Mouse (Mus musculus) forebrain, embryonic 13.5 days (tissue): Measurements from ENCODE around the gene Spindoc. TPM values are rescaled to one million over a fixed set of nuclear protein-coding genes. Genes with fewer than 3 reads are reported as not detected.
A peak's percentile ranks its signal among the peaks of the same experiment; 100 is the strongest.

Experiments used
- microRNA-seq: library from miRNA; unstranded; fragments of <30 nt; microRNA quantifications from one replicate; pipeline ENCODE4, GENCODE M21; 2016
- polyA plus RNA-seq: library from polyadenylated mRNA; unstranded; fragments of >200 nt; fragmentation: Nextera tagmentation; extraction: Ambion mirVana; gene quantifications from 2 replicates; pipeline ENCODE4 v1.2.1, GENCODE M21; 2015

The Spindoc gene
- polyA plus RNA-seq, 1 experiment from 2014 or later = 47.5 TPM

Small RNA genes lying within 50 kb of the gene (microRNA-seq; reads per million reads assigned to microRNA genes)
- gene Mir6991 = 5.4 reads per million, percentile 15 among the genes with 10 or more reads in this experiment

Other genes starting within 250 kb of the Spindoc start
- gene Otub1, start 176.7 kb downstream of the Spindoc start, polyA plus RNA-seq = 242 and 249 TPM in 2 replicates
- gene Cox8a, start 165.4 kb downstream of the Spindoc start, polyA plus RNA-seq = 673 and 749 TPM in 2 replicates
- 71.1 and 80.5 TPM in 2 replicates for gene Naa40, start 141.8 kb downstream of the Spindoc start, polyA plus RNA-seq
- gene Rcor2, start 115.7 kb downstream of the Spindoc start, polyA plus RNA-seq = 58.1 and 60.6 TPM in 2 replicates
- gene Mark2, start 41.1 kb downstream of the Spindoc start, polyA plus RNA-seq = 38.3 and 39.0 TPM in 2 replicates
- gene 2700081O15Rik, start 34.6 kb upstream of the Spindoc start, polyA plus RNA-seq = 16.7 and 18.2 TPM in 2 replicates
- 395 and 428 TPM in 2 replicates for gene Rtn3, start 100.3 kb upstream of the Spindoc start, polyA plus RNA-seq
- gene Atl3, start 111.0 kb upstream of the Spindoc start, polyA plus RNA-seq = 6.8 and 8.3 TPM in 2 replicates
- 5.8 and 6.6 TPM in 2 replicates for gene Pla2g16, start 174.5 kb upstream of the Spindoc start, polyA plus RNA-seq
- 0.13 and 0.16 TPM in 2 replicates for gene Lgals12, start 224.2 kb upstream of the Spindoc start, polyA plus RNA-seq
- not detected in 2 replicates for gene Hrasls5, start 229.5 kb upstream of the Spindoc start, polyA plus RNA-seq